Mouse (Mus musculus) bone marrow, adult 2 months (tissue): ENCODE measurements around the gene Fbxl13. TPM values are rescaled to one million over a fixed set of nuclear protein-coding genes. Genes with fewer than 3 reads are reported as not detected.

Source experiments
- H3K27ac ChIP-seq: fragments of 200-500 bp; 2 replicates; pipeline ENCODE4 v1.5.1; 2012; ENCODE audit warnings: low read depth, mild to moderate bottlenecking, control low read depth, inconsistent platforms, low read length; ENCODE audit not compliant: control insufficient read depth, poor library complexity, insufficient read depth
- H3K4me1 ChIP-seq: fragments of 200-500 bp; 2 replicates; pipeline ENCODE4 v1.6.1; 2011; ENCODE audit warnings: low read length; ENCODE audit not compliant: control insufficient read depth, insufficient read depth
- H3K4me3 ChIP-seq: fragments of 200-500 bp; replicated peaks from 2 replicates; pipeline ENCODE3; 2011; ENCODE audit warnings: mild to moderate bottlenecking, low read depth, low read length, control low read depth; ENCODE audit not compliant: control insufficient read depth
- CTCF ChIP-seq: fragments of 200-500 bp; IDR thresholded peaks from 2 replicates; pipeline ENCODE4 v1.5.1; 2011; ENCODE audit warnings: low read length, control low read depth; ENCODE audit not compliant: control insufficient read depth, insufficient read depth
- POLR2A ChIP-seq: fragments of 200-500 bp; IDR thresholded peaks from 2 replicates; pipeline ENCODE4 v1.6.1; 2011; ENCODE audit warnings: low read depth, mild to moderate bottlenecking, control low read depth, low read length, borderline replicate concordance; ENCODE audit not compliant: control insufficient read depth
- WGBS: fragments of 180-500 bp; shearing (Covaris S2); methylation state at CpG from one replicate; pipeline ENCODE4 v1.1.7; 2018; 5-methylcytosine and 5-hydroxymethylcytosine counted together
- polyA plus RNA-seq: library from polyadenylated mRNA; stranded (reverse); fragments of >200 nt; gene quantifications from 2 replicates; pipeline ENCODE4 v1.2.4, GENCODE M21; 2011; ENCODE audit warnings: low replicate concordance; ENCODE audit not compliant: missing spikeins, insufficient read depth, insufficient read length

Fbxl13 gene
- polyA plus RNA-seq, 1 experiment, result not detected

DNA sequence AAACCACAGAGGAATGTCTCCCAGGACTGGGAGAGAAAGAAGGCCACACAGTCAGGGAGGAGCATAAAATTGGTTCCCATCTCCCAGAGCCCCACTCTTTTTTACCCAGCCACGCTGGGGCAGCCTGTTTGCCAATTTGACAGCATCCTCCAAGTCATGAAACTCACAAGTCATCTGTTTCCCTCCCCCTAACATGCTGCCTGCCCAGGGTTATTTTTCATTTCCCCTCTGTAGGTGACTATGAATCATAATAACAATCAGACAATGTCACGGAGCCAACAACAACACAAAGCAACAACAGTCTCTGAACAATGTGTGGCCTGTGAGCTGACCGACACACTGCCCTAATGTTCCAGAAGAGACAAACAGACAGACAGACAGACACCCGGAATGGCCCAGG, 34.6 kb upstream of the Fbxl13 start:
- no peaks in the 10 kb centered on the region for H3K4me1 ChIP-seq
- WGBS, result 73% methylated on average over 4 of the region's 4 CpGs
- TF ChIP-seq CTCF (no peak), POLR2A (no peak)
- no peak overlapping the region for H3K4me3 ChIP-seq
- no peak overlapping the region for H3K27ac ChIP-seq

DNA sequence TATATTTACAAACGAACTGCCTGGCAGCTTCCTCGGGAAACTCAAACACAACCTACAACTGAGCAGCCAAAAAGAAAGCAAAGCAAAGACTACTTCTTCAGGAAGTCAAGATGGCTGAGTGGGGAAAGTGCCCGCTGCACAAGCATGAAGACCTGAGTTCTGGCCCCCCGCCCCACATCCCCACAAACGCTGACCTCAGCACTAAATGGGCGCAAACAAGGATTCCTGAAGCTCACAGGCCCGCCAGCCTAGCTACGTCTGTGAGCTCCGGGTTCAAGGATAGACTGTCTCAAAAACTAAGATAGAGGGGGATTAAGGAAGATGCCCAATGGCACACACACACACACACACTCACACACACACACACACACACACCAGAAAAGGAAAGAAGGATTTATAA, 32.9 kb upstream of the Fbxl13 start:
- no peak overlapping the region for H3K4me3 ChIP-seq
- TF ChIP-seq CTCF (no peak), POLR2A (no peak)
- H3K4me1 ChIP-seq, result no peaks in the 10 kb centered on the region
- no peak overlapping the region for H3K27ac ChIP-seq
- 87% methylated on average over 9 of the region's 9 CpGs for WGBS

DNA sequence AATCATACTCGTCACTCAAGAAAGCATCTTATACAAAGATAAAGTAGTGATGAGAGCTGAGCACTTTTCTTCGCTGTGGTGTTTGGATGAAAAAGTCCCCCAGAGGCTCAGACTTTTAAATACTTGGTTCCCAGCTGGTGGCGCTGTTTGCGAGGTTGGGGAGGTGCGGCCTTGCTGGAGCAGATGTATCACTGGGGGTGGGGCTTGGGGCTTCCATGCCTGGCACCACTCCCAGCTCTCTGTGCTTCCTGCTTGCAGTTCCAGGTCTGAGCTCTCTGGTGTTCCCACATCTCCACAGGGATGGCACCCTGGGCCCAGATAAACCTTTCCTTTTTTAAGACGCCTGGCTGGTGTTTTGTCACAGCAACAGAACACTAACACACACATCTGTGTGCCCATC, 32.5 kb upstream of the Fbxl13 start:
- 84% methylated on average over 6 of the region's 6 CpGs for WGBS
- no peak overlapping the region for H3K4me3 ChIP-seq
- no peaks in the 10 kb centered on the region for H3K4me1 ChIP-seq
- no peak for TF ChIP-seq CTCF
- no peak for TF ChIP-seq POLR2A
- H3K27ac ChIP-seq, result no peak overlapping the region

DNA sequence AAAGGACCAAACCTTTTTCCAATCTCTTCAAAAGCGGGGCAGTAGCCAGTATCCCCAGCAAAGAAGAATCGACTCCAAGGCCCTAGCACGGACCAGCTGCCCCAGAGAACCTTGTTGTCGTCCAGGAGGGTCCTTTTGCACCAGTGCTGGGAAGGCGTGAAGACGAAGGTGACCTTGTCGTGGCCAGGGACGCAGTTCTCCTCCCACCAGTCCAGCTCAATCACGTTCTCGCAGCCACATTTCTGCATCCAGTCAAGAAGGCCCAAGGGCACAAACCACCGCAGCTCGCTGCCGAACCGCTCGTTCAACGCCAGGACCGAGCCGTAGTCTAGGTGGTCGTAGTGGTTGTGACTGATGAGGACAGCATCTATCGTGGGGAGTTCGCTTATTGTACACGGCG, 30.1 kb upstream of the Fbxl13 start:
- no peak overlapping the region for H3K27ac ChIP-seq
- 94% methylated on average over 23 of the region's 23 CpGs for WGBS
- H3K4me1 ChIP-seq, result no peaks in the 10 kb centered on the region
- TF ChIP-seq POLR2A, result no peak
- no peak for TF ChIP-seq CTCF
- H3K4me3 ChIP-seq, result no peak overlapping the region

DNA sequence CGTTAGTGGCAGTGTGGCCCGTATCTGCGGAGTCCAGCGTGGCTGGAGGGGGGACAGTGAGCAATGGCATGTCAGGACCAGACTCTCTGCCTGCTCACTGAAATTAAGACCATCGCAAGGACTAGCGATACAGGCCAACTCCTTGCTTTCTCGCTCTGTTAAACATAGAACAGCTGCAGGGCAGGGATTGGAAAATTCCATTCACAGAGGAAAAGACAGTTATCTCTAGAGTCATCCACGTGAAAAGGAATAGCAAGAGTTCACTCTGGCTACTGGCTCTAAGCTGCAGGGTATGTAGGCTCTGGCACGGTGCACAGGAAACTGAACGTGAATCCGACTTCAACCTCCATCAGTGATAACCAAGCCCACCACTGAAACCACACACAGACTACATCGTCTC, 29.6 kb upstream of the Fbxl13 start:
- TF ChIP-seq POLR2A, result no peak
- TF ChIP-seq CTCF, result no peak
- Histone ChIP-seq H3K27ac (no peak overlapping the region), H3K4me1 (no peaks in the 10 kb centered on the region), H3K4me3 (no peak overlapping the region)
- 89% methylated on average over 12 of the region's 12 CpGs for WGBS

DNA sequence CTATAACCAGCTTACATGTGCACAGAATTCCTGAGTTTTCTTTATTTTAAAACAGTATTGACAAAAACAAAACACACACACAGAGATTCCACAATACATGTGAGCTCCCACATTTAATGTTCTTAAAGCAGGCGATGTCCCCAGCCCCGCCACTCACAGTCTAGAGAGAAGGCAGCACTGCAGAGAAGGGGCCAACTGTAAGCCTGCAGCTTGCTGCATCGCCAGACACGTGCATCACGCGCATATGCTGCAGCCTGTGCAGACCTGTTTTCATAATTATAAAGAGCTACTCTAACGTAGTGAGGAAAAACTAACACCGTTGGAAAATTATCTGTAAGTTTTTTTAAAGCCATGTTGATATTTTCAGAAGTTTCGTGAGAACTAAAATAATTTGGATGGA, 28.3 kb upstream of the Fbxl13 start:
- Histone ChIP-seq H3K27ac (no peak overlapping the region), H3K4me3 (no peak overlapping the region), H3K4me1 (no peaks in the 10 kb centered on the region)
- TF ChIP-seq POLR2A (no peak), CTCF (no peak)
- whole genome bisulfite sequencing, result 88% methylated on average over 9 of the region's 9 CpGs

DNA sequence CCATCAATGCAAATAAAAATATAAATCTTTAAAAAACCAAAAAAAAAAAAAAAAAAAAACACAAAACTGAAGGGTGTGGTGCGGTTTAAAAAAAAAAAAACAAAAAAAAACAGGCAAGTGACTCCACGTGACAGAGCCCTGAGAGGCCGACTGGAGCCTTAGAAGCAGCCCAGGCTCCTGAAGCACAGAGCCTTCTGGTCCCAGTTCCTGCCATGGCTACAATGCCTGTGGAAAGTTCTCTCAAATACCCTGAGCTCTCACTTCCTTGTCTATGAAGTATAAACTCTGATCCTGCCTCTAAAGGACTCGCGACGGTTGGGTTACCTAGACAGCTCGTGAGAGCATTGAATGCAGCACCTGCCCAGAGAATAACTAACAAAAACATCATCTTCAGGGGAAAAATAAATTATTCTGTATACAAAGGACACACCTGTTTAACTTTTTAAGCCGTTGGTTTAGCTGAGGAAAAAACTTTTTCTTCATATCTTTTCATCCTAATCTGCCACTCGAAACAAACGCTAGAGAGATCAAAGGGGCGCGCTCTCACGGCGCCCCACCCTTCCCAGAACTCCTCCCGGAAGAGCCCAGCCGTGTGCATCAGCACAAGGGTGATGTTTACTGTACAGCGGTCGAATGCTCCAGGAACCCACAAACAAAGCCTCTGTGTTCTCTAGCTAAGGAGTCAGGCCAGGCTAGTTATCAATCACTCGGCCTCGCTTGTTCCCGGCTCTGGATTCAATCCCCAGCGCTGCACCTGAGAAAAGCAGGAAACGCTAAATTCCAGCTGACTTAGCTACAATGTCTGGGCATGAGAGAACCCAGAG, 27.6 kb upstream of the Fbxl13 start:
- Histone ChIP-seq H3K4me1 (no peaks in the 10 kb centered on the region), H3K4me3 (no peak overlapping the region), H3K27ac (no peak overlapping the region)
- WGBS, result 38% methylated on average over 23 of the region's 23 CpGs
- TF ChIP-seq POLR2A (no peak), CTCF (no peak)

DNA sequence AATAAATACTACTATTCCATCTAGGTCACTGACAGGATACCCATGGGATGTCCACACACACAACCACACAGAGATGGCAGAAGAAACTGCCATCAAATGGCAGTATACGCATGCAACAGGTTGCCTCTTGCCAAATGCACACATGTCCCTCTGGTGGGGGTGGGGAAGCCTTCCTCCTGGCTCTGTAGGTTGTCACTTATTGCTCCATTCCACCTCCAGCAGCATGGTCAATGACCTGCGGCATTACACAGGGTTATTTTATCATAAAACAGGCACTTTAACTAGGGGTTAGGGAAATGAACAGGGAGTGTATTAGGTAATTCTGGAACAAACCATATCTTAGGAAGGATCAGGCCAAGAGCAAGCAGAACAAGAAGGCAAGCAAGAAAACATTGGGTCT, 23.9 kb upstream of the Fbxl13 start:
- H3K4me1 ChIP-seq, result no peaks in the 10 kb centered on the region
- WGBS, result 63% methylated on average over 2 of the region's 2 CpGs
- TF ChIP-seq CTCF (no peak), POLR2A (no peak)
- H3K27ac ChIP-seq, result no peak overlapping the region
- no peak overlapping the region for H3K4me3 ChIP-seq
